Mouse (Mus musculus) heart, postnatal 0 days (tissue): Measurements from ENCODE around the gene Gm44790.

Experiments used
- CTCF ChIP-seq: IDR thresholded peaks from 2 replicates; pipeline ENCODE4 v1.5.1; 2016; ENCODE audit warnings: antibody characterized with exemption, control low read depth, low read depth
- EP300 ChIP-seq: IDR thresholded peaks from 2 replicates; pipeline ENCODE4 v1.6.1; 2016; ENCODE audit warnings: antibody characterized with exemption, low read depth

DNA sequence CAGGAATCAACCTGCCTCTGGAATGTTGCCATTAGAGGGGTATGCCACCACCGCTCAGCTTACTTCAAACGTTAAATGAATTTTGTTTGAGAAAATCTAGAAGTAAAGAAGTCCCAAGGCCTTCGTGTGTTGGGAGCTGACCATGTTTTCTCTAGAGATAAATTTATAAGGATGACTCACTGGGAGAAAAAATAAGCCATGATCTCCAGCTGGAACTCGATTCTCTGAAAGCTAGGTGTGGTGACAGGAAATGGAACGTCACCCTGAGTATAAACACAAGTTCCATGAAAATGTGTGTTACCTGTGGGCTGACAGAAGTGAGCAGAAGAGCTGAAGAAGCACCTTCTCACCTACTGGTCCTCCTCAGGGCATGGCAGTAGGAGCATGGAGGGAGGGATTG is 50.5 kb downstream of the Gm44790 start:
- TF ChIP-seq CTCF (no peak), EP300 (no peak)
